In genomic region chr5:113142486-113142885, GRCm38 (mm10) we compare ENCODE assay signal across 8 mouse cellular contexts.
DNase-seq lines count a peak whose midpoint lies in the region; ATAC-seq and TF ChIP-seq lines count a peak whose summit lies in the region.

No protein-coding gene starts in this region.

- peaks cover 24% of the 10 kb centered on the region for H3K4me1 ChIP-seq in forebrain, embryonic 16.5 days (replicated peaks; ENCODE audit: control insufficient read depth, insufficient read depth, low read length)
- peaks cover 32% of the 10 kb centered on the region for H3K4me1 ChIP-seq in forebrain, embryonic 10.5 days
- H3K4me1 ChIP-seq in hindbrain, postnatal 0 days (ENCODE audit: insufficient read depth, low read length) = peaks cover 15% of the 10 kb centered on the region; the same call in 1 of the 2 replicates
- peaks cover 29% of the 10 kb centered on the region for H3K4me1 ChIP-seq in forebrain, embryonic 15.5 days

- no peak for DNase-seq in forebrain, embryonic 10.5 days (ENCODE audit: extremely low spot score, low spot score)
- peak; percentile 72 for DNase-seq in gastrocnemius, postnatal 10 days
- DNase-seq in hindbrain, postnatal 0 days (ENCODE audit: low spot score) = peak; percentile 68
- DNase-seq in lung, postnatal 14 days = peak; percentile 46
- no peak for DNase-seq in yolk sac, embryonic 10.5 days (ENCODE audit: low spot score)
- no peak for DNase-seq in adrenal gland, adult 18-20 months (ENCODE audit: low spot score in 2 of 2)

- peaks cover 4% of the 10 kb centered on the region; the same call in 1 of the 2 replicates for H3K9me3 ChIP-seq in forebrain, embryonic 16.5 days (ENCODE audit: control insufficient read depth, low read length)
- H3K9me3 ChIP-seq in forebrain, embryonic 10.5 days = peaks cover 5% of the 10 kb centered on the region; the same call in 1 of the 2 replicates
- H3K9me3 ChIP-seq in hindbrain, postnatal 0 days (ENCODE audit: low read length) = no peaks in the 10 kb centered on the region
- H3K9me3 ChIP-seq in forebrain, embryonic 15.5 days = no peaks in the 10 kb centered on the region

- no peak for ATAC-seq in forebrain, embryonic 16.5 days
- ATAC-seq in hindbrain, postnatal 0 days = peak; percentile 44; the same call in 1 of the 2 replicates
- no peak for ATAC-seq in forebrain, embryonic 15.5 days (replicated peaks)

- WGBS in forebrain, embryonic 16.5 days = 50% methylated on average over 11 of the region's 11 CpGs
- 80% methylated on average over 11 of the region's 11 CpGs for WGBS in forebrain, embryonic 10.5 days
- WGBS in hindbrain, postnatal 0 days = 36% methylated on average over 11 of the region's 11 CpGs
- 61% methylated on average over 11 of the region's 11 CpGs for WGBS in forebrain, embryonic 15.5 days

- 0 out of 2 replicates have a peak overlapping the region, but pooled peaks have one; percentile 0 for H3K9ac ChIP-seq in forebrain, embryonic 16.5 days (replicated peaks; ENCODE audit: low read depth, low read length)
- H3K9ac ChIP-seq in hindbrain, postnatal 0 days (replicated peaks; ENCODE audit: low read length) = no peak overlapping the region
- no peak overlapping the region for H3K9ac ChIP-seq in forebrain, embryonic 15.5 days (replicated peaks)

- H3K4me2 ChIP-seq in forebrain, embryonic 16.5 days (ENCODE audit: low read length) = no peak overlapping the region
- H3K4me2 ChIP-seq in hindbrain, postnatal 0 days (ENCODE audit: low read depth, low read length) = no peak overlapping the region
- no peak overlapping the region for H3K4me2 ChIP-seq in forebrain, embryonic 15.5 days (replicated peaks)

- H3K27ac ChIP-seq in forebrain, embryonic 16.5 days (ENCODE audit: low read length) = no peak overlapping the region
- no peak overlapping the region for H3K27ac ChIP-seq in forebrain, embryonic 10.5 days
- peak overlapping the region; percentile 67 for H3K27ac ChIP-seq in hindbrain, postnatal 0 days
- no peak overlapping the region for H3K27ac ChIP-seq in forebrain, embryonic 15.5 days (replicated peaks)

- 0 out of 2 replicates have a peak, but pooled peaks cover 2% of the 10 kb centered on the region for H3K27me3 ChIP-seq in forebrain, embryonic 16.5 days (replicated peaks; ENCODE audit: control insufficient read depth, insufficient read depth, low read length)
- H3K27me3 ChIP-seq in forebrain, embryonic 10.5 days (ENCODE audit: poor library complexity, severe bottlenecking) = peaks cover 31% of the 10 kb centered on the region
- no peaks in the 10 kb centered on the region for H3K27me3 ChIP-seq in hindbrain, postnatal 0 days (ENCODE audit: insufficient read depth, low read length)
- no peaks in the 10 kb centered on the region for H3K27me3 ChIP-seq in forebrain, embryonic 15.5 days

- H3K36me3 ChIP-seq in forebrain, embryonic 16.5 days (ENCODE audit: control insufficient read depth, insufficient read depth) = no peaks in the 10 kb centered on the region
- H3K36me3 ChIP-seq in forebrain, embryonic 10.5 days (replicated peaks) = no peaks in the 10 kb centered on the region
- no peaks in the 10 kb centered on the region for H3K36me3 ChIP-seq in hindbrain, postnatal 0 days (ENCODE audit: insufficient read depth, low read length)
- no peaks in the 10 kb centered on the region for H3K36me3 ChIP-seq in forebrain, embryonic 15.5 days

- TF ChIP-seq CTCF in hindbrain, postnatal 0 days (IDR thresholded peaks at IDR 0.05; ENCODE audit: low read depth) = no peak

- H3K4me3 ChIP-seq in forebrain, embryonic 16.5 days (replicated peaks; ENCODE audit: low read length) = no peak overlapping the region
- H3K4me3 ChIP-seq in forebrain, embryonic 10.5 days = no peak overlapping the region
- no peak overlapping the region for H3K4me3 ChIP-seq in hindbrain, postnatal 0 days (ENCODE audit: low read length)
- no peak overlapping the region for H3K4me3 ChIP-seq in forebrain, embryonic 15.5 days

Comparison
In these comparisons a context has a peak if more than half of its experiments do, and no peak if none do; other contexts are left out.
1. DNase-seq: peak in gastrocnemius, postnatal 10 days (single experiment), hindbrain, postnatal 0 days (single experiment) and lung, postnatal 14 days (single experiment); none in forebrain, embryonic 10.5 days (single experiment), yolk sac, embryonic 10.5 days (single experiment) and adrenal gland, adult 18-20 months (0 of 2).